Mouse (Mus musculus): ENCODE measurements around the gene Runx2. TPM values are rescaled to one million over a fixed set of nuclear protein-coding genes. Genes with fewer than 3 reads are reported as not detected.

Gene Runx2
- polyA plus RNA-seq, 1 experiment from 2014 or later, result 0.44 TPM

DNA sequence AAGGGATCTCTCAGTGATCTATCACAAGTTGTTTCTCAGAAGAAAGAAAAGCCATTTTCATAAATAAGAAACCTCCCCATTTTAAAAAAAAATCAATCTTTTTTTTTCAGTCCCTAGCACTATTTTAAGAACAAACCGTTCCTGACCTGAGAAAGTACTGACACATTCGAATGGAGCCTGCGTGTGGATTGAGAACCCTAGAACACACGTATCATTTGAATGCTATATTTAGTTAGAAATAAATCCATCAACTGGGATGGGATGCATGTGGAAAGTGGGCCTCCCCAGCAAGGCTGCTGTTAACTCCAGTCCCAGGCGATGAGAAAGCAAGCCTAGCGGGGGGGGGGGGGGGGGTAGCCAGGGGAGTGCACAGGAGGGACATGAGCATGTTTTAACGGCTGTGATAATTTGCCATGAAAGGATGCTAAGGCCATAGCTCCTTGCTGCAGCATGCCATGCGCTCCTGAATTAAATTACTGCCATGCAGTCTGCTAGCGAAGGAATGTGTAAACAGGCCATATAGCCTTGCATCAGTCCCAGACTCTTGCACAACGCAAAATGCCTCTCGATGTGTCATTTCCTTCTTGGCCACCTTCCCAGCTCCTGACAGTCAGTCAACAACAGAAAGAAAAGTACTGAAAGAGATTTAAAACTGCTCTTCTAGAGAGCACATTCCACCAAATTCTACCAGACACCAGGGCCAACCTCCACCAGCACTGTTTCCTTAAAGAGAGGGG lies 104.9 kb downstream of the Runx2 start:
- Histone ChIP-seq H3K4me1 (ENCODE audit: control insufficient read depth, insufficient read depth, low read length) (no peaks in the 10 kb centered on the region), H3K4me2 (ENCODE audit: low read depth, low read length) (no peak overlapping the region), H3K27me3 (ENCODE audit: control insufficient read depth, insufficient read depth, low read length) (no peaks in the 10 kb centered on the region), H3K9me3 (ENCODE audit: control insufficient read depth, low read length) (no peaks in the 10 kb centered on the region), H3K36me3 (ENCODE audit: control insufficient read depth, insufficient read depth, low read length) (no peaks in the 10 kb centered on the region), H3K4me3 (ENCODE audit: low read depth, low read length) (no peak overlapping the region), H3K9ac (replicated peaks; ENCODE audit: low read depth, low read length) (no peak overlapping the region), H3K27ac (ENCODE audit: low read depth, low read length) (no peak overlapping the region)
- WGBS, result 40% methylated on average over 11 of the region's 11 CpGs
- ATAC-seq (ENCODE audit: low read depth), result peak; percentile 76; the same call in 1 of the 2 replicates

DNA sequence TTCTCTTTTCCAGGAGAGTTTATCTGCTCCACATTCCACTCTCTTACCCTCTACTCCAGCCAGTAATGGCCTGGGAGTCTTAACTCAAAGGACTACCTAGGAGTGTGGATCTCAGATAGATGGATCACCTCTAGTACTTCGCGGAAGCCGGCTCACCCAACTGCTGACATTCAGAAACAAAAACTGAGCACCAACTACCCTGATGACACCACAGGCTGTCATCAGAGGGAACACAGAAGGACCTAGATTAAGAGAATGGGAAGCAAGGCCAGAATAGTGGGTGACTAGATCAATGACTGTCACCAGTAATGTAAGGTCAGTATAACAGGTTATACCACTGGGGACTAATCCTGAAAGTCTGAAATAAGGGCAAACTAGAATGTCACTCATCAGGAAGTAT lies 106.6 kb downstream of the Runx2 start:
- no peak for ATAC-seq (ENCODE audit: low read depth)

DNA sequence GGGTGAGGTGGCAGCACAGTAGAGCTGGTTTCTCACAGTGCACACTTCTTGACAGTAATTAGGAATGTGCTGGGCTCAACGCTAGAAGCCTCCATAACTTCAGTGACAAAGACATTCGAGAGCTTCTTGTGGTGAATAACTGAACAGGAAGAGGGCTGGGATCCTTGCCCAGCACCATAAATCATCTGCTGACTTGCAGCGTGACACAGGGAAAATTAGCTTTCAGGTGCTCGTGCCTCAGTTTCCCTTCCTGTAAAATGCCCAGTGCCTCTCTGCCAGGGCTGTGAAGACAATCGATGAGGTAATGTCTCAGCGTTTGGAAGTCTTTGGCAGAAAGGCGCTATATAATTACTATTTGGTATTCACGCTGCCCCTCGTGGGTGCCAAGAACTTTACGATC lies 108.1 kb downstream of the Runx2 start:
- Histone ChIP-seq H3K4me3 (ENCODE audit: low read depth, low read length) (no peak overlapping the region), H3K27me3 (ENCODE audit: control insufficient read depth, insufficient read depth, low read length) (no peaks in the 10 kb centered on the region), H3K36me3 (ENCODE audit: control insufficient read depth, insufficient read depth, low read length) (no peaks in the 10 kb centered on the region), H3K27ac (ENCODE audit: low read depth, low read length) (no peak overlapping the region), H3K9ac (replicated peaks; ENCODE audit: low read depth, low read length) (no peak overlapping the region), H3K4me2 (ENCODE audit: low read depth, low read length) (no peak overlapping the region), H3K9me3 (ENCODE audit: control insufficient read depth, low read length) (no peaks in the 10 kb centered on the region), H3K4me1 (ENCODE audit: control insufficient read depth, insufficient read depth, low read length) (no peaks in the 10 kb centered on the region)
- ATAC-seq (ENCODE audit: low read depth), result no peak
- 76% methylated on average over 10 of the region's 10 CpGs for WGBS

More for the DNA sequence above, 106.6 kb downstream of the Runx2 start:
- no peaks in the 10 kb centered on the region for H3K9me3 ChIP-seq (ENCODE audit: control insufficient read depth, low read length)
- WGBS, result 100% methylated on average over 3 of the region's 3 CpGs
- no peaks in the 10 kb centered on the region for H3K36me3 ChIP-seq (ENCODE audit: control insufficient read depth, insufficient read depth, low read length)
- H3K4me2 ChIP-seq (ENCODE audit: low read depth, low read length), result no peak overlapping the region
- H3K9ac ChIP-seq (replicated peaks; ENCODE audit: low read depth, low read length), result no peak overlapping the region
- H3K27ac ChIP-seq (ENCODE audit: low read depth, low read length), result no peak overlapping the region
- no peaks in the 10 kb centered on the region for H3K4me1 ChIP-seq (ENCODE audit: control insufficient read depth, insufficient read depth, low read length)
- H3K27me3 ChIP-seq (ENCODE audit: control insufficient read depth, insufficient read depth, low read length), result no peaks in the 10 kb centered on the region
- H3K4me3 ChIP-seq (ENCODE audit: low read depth, low read length), result no peak overlapping the region

DNA sequence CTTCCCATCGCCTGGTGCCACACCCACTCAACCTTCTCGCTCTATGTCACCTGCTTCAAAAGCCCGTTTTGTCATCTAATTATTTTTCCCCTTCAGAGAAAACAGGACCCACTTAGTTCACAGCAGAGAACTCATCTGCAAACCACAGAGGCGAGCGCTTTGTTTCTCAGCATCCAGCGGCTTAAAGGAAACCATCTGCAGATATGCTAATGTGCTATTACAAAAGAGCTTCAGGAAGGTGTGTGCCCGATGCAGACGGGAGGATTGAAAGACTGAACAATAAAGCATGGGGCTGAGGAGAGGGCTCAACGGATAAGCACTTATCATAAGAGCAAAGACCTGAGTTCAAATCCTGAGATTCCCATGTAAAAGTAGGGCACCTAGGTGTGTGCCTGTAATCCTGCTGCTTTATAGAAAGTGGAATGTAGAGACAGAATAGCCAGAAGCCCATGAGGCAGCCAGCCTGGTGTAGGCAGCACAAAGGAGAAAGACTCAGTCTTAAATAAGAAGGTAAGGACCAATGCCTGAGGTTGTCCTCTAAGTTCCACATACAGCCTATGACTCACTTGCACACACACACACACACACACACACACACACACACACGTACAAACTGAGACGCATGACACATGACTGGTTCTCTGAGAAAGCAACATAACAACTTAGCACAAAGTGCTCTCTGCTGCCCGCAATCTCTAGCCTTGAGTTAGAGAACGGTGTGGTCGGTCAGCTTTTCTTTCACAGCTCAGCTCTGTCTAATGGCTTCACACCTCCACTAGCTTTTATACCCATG lies 111.9 kb downstream of the Runx2 start:
- H3K27ac ChIP-seq (ENCODE audit: low read depth, low read length), result no peak overlapping the region
- no peak overlapping the region for H3K4me2 ChIP-seq (ENCODE audit: low read depth, low read length)
- H3K4me3 ChIP-seq (ENCODE audit: low read depth, low read length), result no peak overlapping the region
- no peaks in the 10 kb centered on the region for H3K4me1 ChIP-seq (ENCODE audit: control insufficient read depth, insufficient read depth, low read length)
- H3K9ac ChIP-seq (replicated peaks; ENCODE audit: low read depth, low read length), result no peak overlapping the region
- no peaks in the 10 kb centered on the region for H3K36me3 ChIP-seq (ENCODE audit: control insufficient read depth, insufficient read depth, low read length)
- H3K27me3 ChIP-seq (ENCODE audit: control insufficient read depth, insufficient read depth, low read length), result no peaks in the 10 kb centered on the region
- ATAC-seq (ENCODE audit: low read depth), result no peak
- H3K9me3 ChIP-seq (ENCODE audit: control insufficient read depth, low read length), result no peaks in the 10 kb centered on the region
- WGBS, result 62% methylated on average over 14 of the region's 14 CpGs

DNA sequence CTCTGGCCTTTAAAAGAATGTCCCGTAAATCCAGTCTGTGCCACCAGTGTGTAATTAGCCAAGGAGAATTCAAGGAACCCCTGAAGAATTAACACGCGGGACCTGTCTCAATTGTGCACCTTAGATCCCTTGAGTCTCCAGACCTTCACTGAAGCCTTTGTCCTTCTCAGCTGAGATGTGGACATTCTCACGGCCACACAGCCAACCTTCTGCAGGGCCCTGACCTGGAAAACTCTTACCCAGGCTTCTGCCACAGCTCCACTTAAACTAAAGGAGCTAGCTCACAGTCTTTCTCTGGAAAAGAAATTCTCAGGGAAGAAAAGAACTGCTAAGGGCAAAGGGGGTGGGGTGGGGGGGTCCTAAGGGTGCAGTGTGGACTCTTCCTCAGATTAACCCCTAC lies 113.1 kb downstream of the Runx2 start:
- Histone ChIP-seq H3K4me1 (ENCODE audit: control insufficient read depth, insufficient read depth, low read length) (no peaks in the 10 kb centered on the region), H3K27ac (ENCODE audit: low read depth, low read length) (no peak overlapping the region), H3K36me3 (ENCODE audit: control insufficient read depth, insufficient read depth, low read length) (no peaks in the 10 kb centered on the region), H3K27me3 (ENCODE audit: control insufficient read depth, insufficient read depth, low read length) (no peaks in the 10 kb centered on the region), H3K4me3 (ENCODE audit: low read depth, low read length) (no peak overlapping the region), H3K9ac (replicated peaks; ENCODE audit: low read depth, low read length) (no peak overlapping the region), H3K4me2 (ENCODE audit: low read depth, low read length) (no peak overlapping the region), H3K9me3 (ENCODE audit: control insufficient read depth, low read length) (no peaks in the 10 kb centered on the region)
- WGBS, result 87% methylated on average over 4 of the region's 4 CpGs
- ATAC-seq (ENCODE audit: low read depth), result no peak

DNA sequence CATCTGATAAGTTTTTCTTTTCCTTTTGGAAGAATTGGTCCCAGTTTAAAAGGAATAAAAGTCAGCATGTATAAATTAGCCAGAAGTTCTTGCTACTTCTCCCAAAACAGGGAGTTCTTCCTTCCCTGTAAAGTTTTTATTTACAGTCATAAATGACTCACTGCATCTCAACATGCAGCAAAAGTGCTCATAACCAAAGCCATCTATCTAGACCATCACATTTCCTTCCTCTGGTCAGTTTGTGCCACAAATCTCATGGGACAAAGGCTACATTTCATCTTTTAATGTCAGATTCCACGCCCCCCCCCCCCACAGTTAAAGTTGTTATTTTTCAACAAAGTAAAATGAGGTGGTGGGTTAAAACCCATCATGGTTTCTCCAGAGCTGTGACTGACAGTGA lies 114.3 kb downstream of the Runx2 start:
- H3K4me1 ChIP-seq (ENCODE audit: control insufficient read depth, insufficient read depth, low read length), result no peaks in the 10 kb centered on the region
- H3K4me3 ChIP-seq (ENCODE audit: low read depth, low read length), result no peak overlapping the region
- H3K4me2 ChIP-seq (ENCODE audit: low read depth, low read length), result no peak overlapping the region
- 94% methylated on average over 1 of the region's 1 CpGs for WGBS
- H3K9me3 ChIP-seq (ENCODE audit: control insufficient read depth, low read length), result no peaks in the 10 kb centered on the region
- no peak overlapping the region for H3K9ac ChIP-seq (replicated peaks; ENCODE audit: low read depth, low read length)
- no peak for ATAC-seq (ENCODE audit: low read depth)
- H3K36me3 ChIP-seq (ENCODE audit: control insufficient read depth, insufficient read depth, low read length), result no peaks in the 10 kb centered on the region
- H3K27ac ChIP-seq (ENCODE audit: low read depth, low read length), result no peak overlapping the region
- no peaks in the 10 kb centered on the region for H3K27me3 ChIP-seq (ENCODE audit: control insufficient read depth, insufficient read depth, low read length)

DNA sequence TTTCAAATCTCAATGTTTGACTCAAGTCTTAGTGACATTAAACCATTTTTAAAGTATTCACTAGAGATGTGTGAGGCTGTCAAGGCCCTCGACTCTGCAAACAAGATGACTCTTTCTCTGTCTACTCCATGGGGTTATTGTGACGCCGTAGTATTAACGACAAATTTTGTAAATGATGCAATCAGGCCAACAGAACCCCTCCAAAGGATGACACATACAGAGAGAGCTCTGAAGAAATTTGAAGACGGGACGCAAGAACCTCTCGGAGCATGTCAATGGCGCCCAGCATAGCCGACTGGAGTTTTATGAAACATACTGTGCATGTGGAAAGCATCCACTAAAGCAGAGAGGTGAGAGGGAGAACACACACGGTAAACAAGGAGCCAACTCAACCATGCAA lies 117.5 kb downstream of the Runx2 start:
- no peaks in the 10 kb centered on the region for H3K27me3 ChIP-seq (ENCODE audit: control insufficient read depth, insufficient read depth, low read length)
- no peaks in the 10 kb centered on the region for H3K4me1 ChIP-seq (ENCODE audit: control insufficient read depth, insufficient read depth, low read length)
- H3K27ac ChIP-seq (ENCODE audit: low read depth, low read length), result no peak overlapping the region
- H3K36me3 ChIP-seq (ENCODE audit: control insufficient read depth, insufficient read depth, low read length), result no peaks in the 10 kb centered on the region
- H3K9me3 ChIP-seq (ENCODE audit: control insufficient read depth, low read length), result no peaks in the 10 kb centered on the region
- no peak for ATAC-seq (ENCODE audit: low read depth)
- 94% methylated on average over 10 of the region's 10 CpGs for WGBS
- no peak overlapping the region for H3K9ac ChIP-seq (replicated peaks; ENCODE audit: low read depth, low read length)
- no peak overlapping the region for H3K4me2 ChIP-seq (ENCODE audit: low read depth, low read length)
- no peak overlapping the region for H3K4me3 ChIP-seq (ENCODE audit: low read depth, low read length)

DNA sequence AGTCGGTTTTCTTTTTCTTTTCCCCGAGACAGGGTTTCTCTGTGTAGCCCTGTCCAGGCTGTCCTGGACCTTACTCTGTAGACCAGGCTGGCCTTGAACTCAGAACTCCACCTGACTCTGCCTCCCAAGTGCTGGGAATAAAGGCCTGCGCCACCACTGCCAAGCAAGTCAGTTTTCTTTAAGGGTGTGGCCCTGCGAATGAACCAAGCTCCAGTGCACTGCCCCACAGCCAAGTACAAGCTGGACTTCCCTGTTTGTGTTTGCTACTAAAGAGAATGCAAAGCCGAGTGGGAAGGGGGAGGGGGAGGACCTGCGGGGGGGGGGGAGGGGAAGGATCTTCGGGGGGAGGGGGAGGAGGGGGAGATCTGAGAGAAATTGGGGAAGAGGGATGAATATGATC lies 121.0 kb downstream of the Runx2 start:
- Histone ChIP-seq H3K4me3 (ENCODE audit: low read depth, low read length) (no peak overlapping the region), H3K4me2 (ENCODE audit: low read depth, low read length) (no peak overlapping the region), H3K27me3 (ENCODE audit: control insufficient read depth, insufficient read depth, low read length) (no peaks in the 10 kb centered on the region), H3K4me1 (ENCODE audit: control insufficient read depth, insufficient read depth, low read length) (0 out of 2 replicates have a peak, but pooled peaks cover 2% of the 10 kb centered on the region), H3K27ac (ENCODE audit: low read depth, low read length) (no peak overlapping the region), H3K9me3 (ENCODE audit: control insufficient read depth, low read length) (no peaks in the 10 kb centered on the region), H3K9ac (replicated peaks; ENCODE audit: low read depth, low read length) (no peak overlapping the region), H3K36me3 (ENCODE audit: control insufficient read depth, insufficient read depth, low read length) (no peaks in the 10 kb centered on the region)
- no peak for ATAC-seq (ENCODE audit: low read depth)
- WGBS, result 80% methylated on average over 6 of the region's 7 CpGs

DNA sequence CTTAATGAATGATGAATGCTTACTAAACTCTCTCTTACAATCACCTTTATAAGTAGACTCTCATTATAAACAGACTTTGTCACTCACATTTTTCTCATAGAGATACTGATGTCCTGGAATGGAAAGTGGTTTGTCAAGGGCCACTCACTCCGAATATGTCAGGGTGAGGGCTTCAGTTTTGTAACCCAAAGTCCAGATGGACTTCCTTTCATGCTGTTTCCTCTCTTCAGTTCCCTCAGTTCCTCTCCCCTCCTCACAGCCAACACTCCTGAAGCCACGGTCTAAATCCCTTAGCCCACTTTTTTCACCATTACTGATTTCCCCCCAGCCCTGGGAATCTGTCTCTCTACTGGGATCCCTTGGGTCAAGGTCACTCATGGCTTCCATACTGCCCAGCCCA lies 123.1 kb downstream of the Runx2 start:
- no peaks in the 10 kb centered on the region for H3K27me3 ChIP-seq (ENCODE audit: control insufficient read depth, insufficient read depth, low read length)
- no peaks in the 10 kb centered on the region for H3K9me3 ChIP-seq (ENCODE audit: control insufficient read depth, low read length)
- no peak for ATAC-seq (ENCODE audit: low read depth)
- no peak overlapping the region for H3K9ac ChIP-seq (replicated peaks; ENCODE audit: low read depth, low read length)
- H3K4me3 ChIP-seq (ENCODE audit: low read depth, low read length), result no peak overlapping the region
- H3K36me3 ChIP-seq (ENCODE audit: control insufficient read depth, insufficient read depth, low read length), result no peaks in the 10 kb centered on the region
- WGBS, result 88% methylated on average over 2 of the region's 2 CpGs
- H3K27ac ChIP-seq (ENCODE audit: low read depth, low read length), result no peak overlapping the region
- H3K4me1 ChIP-seq (ENCODE audit: control insufficient read depth, insufficient read depth, low read length), result 0 out of 2 replicates have a peak, but pooled peaks cover 2% of the 10 kb centered on the region
- H3K4me2 ChIP-seq (ENCODE audit: low read depth, low read length), result no peak overlapping the region

Measured in neural tube, embryonic 14.5 days (tissue).